Mouse (Mus musculus) intestine, postnatal 0 days (tissue): ENCODE measurements around the gene Sympk. TPM values are rescaled to one million over a fixed set of nuclear protein-coding genes. Genes with fewer than 3 reads are reported as not detected.

Experiments
- ATAC-seq: fragments of 200-750 bp; cut with Nextera tagmentation; 2 replicates; pipeline ENCODE4 v1.8.0; 2017; ENCODE audit warnings: mild to moderate bottlenecking, moderate TSS enrichment, moderate library complexity
- H3K27ac ChIP-seq: fragments of 300-500 bp; sonication (generic); 2 replicates; pipeline ENCODE4 v1.5.1; 2014; ENCODE audit warnings: mild to moderate bottlenecking, low read depth, low read length, moderate library complexity
- H3K27me3 ChIP-seq: fragments of 300-500 bp; sonication (generic); replicated peaks from 2 replicates; pipeline ENCODE4 v1.6.1; 2014; ENCODE audit warnings: low read length, mixed read lengths; ENCODE audit not compliant: control insufficient read depth, insufficient read depth
- H3K36me3 ChIP-seq: fragments of 300-500 bp; sonication (generic); 2 replicates; pipeline ENCODE4 v1.6.1; 2014; ENCODE audit warnings: mild to moderate bottlenecking, moderate library complexity; ENCODE audit not compliant: control insufficient read depth, insufficient read depth
- H3K4me1 ChIP-seq: fragments of 300-500 bp; sonication (generic); replicated peaks from 2 replicates; pipeline ENCODE4 v1.6.1; 2014; ENCODE audit warnings: antibody characterized with exemption, low read length, mixed read lengths; ENCODE audit not compliant: control insufficient read depth, insufficient read depth
- H3K4me2 ChIP-seq: fragments of 300-500 bp; sonication (generic); replicated peaks from 2 replicates; pipeline ENCODE4 v1.6.1; 2014; ENCODE audit warnings: low read depth, mild to moderate bottlenecking, moderate library complexity
- H3K4me3 ChIP-seq: fragments of 300-500 bp; sonication (generic); 2 replicates; pipeline ENCODE4 v1.5.1; 2014; ENCODE audit warnings: low read depth, low read length
- H3K9ac ChIP-seq: fragments of 300-500 bp; sonication (generic); 2 replicates; pipeline ENCODE4 v1.6.1; 2014; ENCODE audit warnings: mild to moderate bottlenecking, low read depth, low read length
- H3K9me3 ChIP-seq: fragments of 300-500 bp; sonication (generic); 2 replicates; pipeline ENCODE4 v1.6.1; 2016; ENCODE audit warnings: mixed run types; ENCODE audit not compliant: control insufficient read depth
- CTCF ChIP-seq: sonication (generic); IDR thresholded peaks from 2 replicates; pipeline ENCODE4 v1.5.1; 2016; ENCODE audit warnings: low read depth, mild to moderate bottlenecking, control low read depth, antibody characterized with exemption, moderate library complexity
- WGBS: fragments of 180-500 bp; shearing (Covaris S2); extraction: QIAGEN DNeasy Blood & Tissue Kit; methylation state at CpG from one replicate; pipeline ENCODE4 v1.1.7; 2014; 5-methylcytosine and 5-hydroxymethylcytosine counted together
- polyA plus RNA-seq: library from polyadenylated mRNA; unstranded; fragments of >200 nt; fragmentation: Nextera tagmentation; extraction: Ambion mirVana; gene quantifications from 2 replicates; pipeline ENCODE4 v1.2.1, GENCODE M21; 2015

Sympk gene
- polyA plus RNA-seq, 1 experiment from 2014 or later: 8.9 TPM

DNA sequence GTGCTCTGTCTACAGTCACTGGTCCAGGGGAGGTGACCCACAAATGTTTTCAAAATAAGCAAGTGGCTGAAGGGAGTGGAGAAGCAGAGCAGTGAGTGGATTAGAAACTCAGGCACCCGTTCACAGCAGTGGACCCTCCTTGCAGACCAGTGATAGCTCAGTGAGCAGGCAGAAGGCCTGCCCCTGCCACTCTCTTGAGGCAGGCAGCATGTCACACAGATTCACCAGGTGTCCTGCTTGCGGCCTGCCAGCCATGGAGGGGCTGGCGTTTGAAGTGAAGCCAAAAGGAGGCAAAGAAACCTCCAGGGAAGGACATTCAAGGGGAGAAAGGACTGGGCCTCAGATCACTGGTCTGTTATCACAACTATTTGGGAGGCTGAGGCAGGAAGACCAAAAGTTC is 54.6 kb downstream of the Sympk start:
- 0 out of 2 replicates have a peak, but pooled peaks cover 4% of the 10 kb centered on the region for H3K27me3 ChIP-seq
- TF ChIP-seq CTCF: no peak
- H3K27ac ChIP-seq: no peak overlapping the region; the same call in 1 of the 2 replicates
- H3K36me3 ChIP-seq: peaks cover 35% of the 10 kb centered on the region
- no peak overlapping the region for H3K4me2 ChIP-seq
- H3K4me3 ChIP-seq: no peak overlapping the region
- no peak for ATAC-seq
- H3K9me3 ChIP-seq: no peaks in the 10 kb centered on the region
- H3K9ac ChIP-seq: no peak overlapping the region
- H3K4me1 ChIP-seq: no peaks in the 10 kb centered on the region
- WGBS: 86% methylated on average over 3 of the region's 3 CpGs

DNA sequence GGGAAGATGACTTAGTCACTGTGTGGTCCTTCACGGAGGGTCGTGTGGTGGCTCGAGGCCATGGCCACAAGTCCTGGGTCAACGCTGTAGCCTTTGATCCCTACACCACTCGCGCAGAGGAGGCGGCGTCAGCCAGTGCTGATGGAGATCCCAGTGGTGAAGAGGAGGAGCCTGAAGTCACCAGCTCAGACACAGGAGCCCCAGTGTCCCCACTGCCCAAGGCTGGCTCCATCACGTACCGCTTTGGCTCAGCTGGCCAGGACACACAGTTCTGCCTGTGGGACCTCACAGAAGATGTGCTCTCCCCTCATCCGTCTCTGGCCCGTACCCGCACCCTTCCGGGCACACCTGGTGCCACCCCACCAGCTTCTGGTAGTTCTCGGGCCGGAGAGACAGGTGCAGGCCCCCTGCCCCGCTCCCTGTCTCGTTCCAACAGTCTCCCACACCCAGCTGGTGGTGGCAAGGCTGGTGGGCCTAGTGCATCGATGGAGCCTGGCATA is 56.3 kb downstream of the Sympk start:
- no peak for TF ChIP-seq CTCF
- H3K9ac ChIP-seq: no peak overlapping the region; the same call in 1 of the 2 replicates
- no peak for ATAC-seq
- WGBS: 92% methylated on average over 19 of the region's 19 CpGs
- no peaks in the 10 kb centered on the region for H3K9me3 ChIP-seq
- no peak overlapping the region for H3K27ac ChIP-seq
- no peak overlapping the region for H3K4me2 ChIP-seq
- no peaks in the 10 kb centered on the region for H3K27me3 ChIP-seq
- no peaks in the 10 kb centered on the region for H3K4me1 ChIP-seq
- peaks cover 35% of the 10 kb centered on the region for H3K36me3 ChIP-seq
- H3K4me3 ChIP-seq: no peak overlapping the region

- TF ChIP-seq CTCF: no peak
- Histone ChIP-seq H3K27me3 (no peaks in the 10 kb centered on the region), H3K36me3 (peaks cover 35% of the 10 kb centered on the region), H3K4me3 (no peak overlapping the region), H3K9ac (no peak overlapping the region), H3K9me3 (no peaks in the 10 kb centered on the region), H3K27ac (no peak overlapping the region), H3K4me2 (no peak overlapping the region), H3K4me1 (no peaks in the 10 kb centered on the region)
- 93% methylated on average over 4 of the region's 4 CpGs for WGBS
- ATAC-seq: no peak
These were observed 58.0 kb downstream of the Sympk start for GRCm38 (mm10) chr7:19082171-19082570.

GRCm38 (mm10) chr7:19083096-19083495 is 58.9 kb downstream of the Sympk start:
- WGBS: 58% methylated on average over 6 of the region's 6 CpGs
- Histone ChIP-seq H3K27me3 (no peaks in the 10 kb centered on the region), H3K27ac (no peak overlapping the region), H3K9ac (no peak overlapping the region), H3K4me1 (no peaks in the 10 kb centered on the region), H3K4me2 (peak overlapping the region; percentile 56), H3K9me3 (no peaks in the 10 kb centered on the region), H3K4me3 (no peak overlapping the region), H3K36me3 (peaks cover 36% of the 10 kb centered on the region)
- ATAC-seq: no peak
- no peak for TF ChIP-seq CTCF

GRCm38 (mm10) chr7:19083701-19084100 is 59.5 kb downstream of the Sympk start, which contains the start of gene Dmpk:
Gene Dmpk (plus strand): TSS chr7:19083849.
- H3K9ac ChIP-seq: peak within 1 kb of the TSS; percentile 4; the same call in 1 of the 2 replicates
- no peaks in the 10 kb centered on the region for H3K4me1 ChIP-seq
- peak within 1 kb of the TSS; percentile 31 for H3K4me3 ChIP-seq
- peaks cover 33% of the 10 kb centered on the region for H3K36me3 ChIP-seq
- no peak for TF ChIP-seq CTCF
- H3K27ac ChIP-seq: no peak within 1 kb of the TSS; the same call in 1 of the 2 replicates
- 33% methylated on average over 10 of the region's 10 CpGs for WGBS
- peak within 1 kb of the TSS; percentile 56 for H3K4me2 ChIP-seq
- peak; percentile 7; the same call in 1 of the 2 replicates for ATAC-seq
- H3K27me3 ChIP-seq: no peaks in the 10 kb centered on the region
- no peaks in the 10 kb centered on the region for H3K9me3 ChIP-seq

DNA sequence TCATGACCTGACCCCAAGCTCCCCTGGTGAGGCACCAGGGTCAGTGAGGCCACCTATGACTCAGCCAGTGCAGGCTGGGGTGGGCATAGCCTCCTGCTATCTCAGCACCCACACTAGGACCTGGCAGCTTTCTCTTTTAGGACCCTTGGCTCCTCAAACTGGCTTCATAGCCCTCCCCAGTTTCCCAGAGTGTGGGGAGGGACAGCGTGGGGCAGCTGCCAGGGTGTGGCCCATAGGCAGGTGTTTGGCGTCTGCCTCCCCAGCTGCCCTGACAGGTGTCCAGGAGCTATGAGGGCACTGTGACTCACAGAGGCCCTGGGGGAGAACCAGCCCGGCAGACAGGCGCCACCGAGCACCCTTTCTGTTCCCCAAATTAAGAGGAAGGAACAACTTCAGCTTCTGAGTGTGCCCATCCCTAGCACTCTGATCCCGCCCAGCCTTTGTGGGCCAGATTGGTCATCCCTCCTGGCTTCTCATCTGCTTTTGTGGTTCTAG is 60.1 kb downstream of the Sympk start:
- H3K9me3 ChIP-seq: no peaks in the 10 kb centered on the region
- ATAC-seq: peak; percentile 37
- H3K4me3 ChIP-seq: peak overlapping the region; percentile 31
- WGBS: 24% methylated on average over 6 of the region's 6 CpGs
- H3K27me3 ChIP-seq: no peaks in the 10 kb centered on the region
- peaks cover 29% of the 10 kb centered on the region for H3K36me3 ChIP-seq
- no peaks in the 10 kb centered on the region for H3K4me1 ChIP-seq
- no peak overlapping the region; the same call in 1 of the 2 replicates for H3K27ac ChIP-seq
- peak overlapping the region; percentile 4; the same call in 1 of the 2 replicates for H3K9ac ChIP-seq
- TF ChIP-seq CTCF: no peak
- H3K4me2 ChIP-seq: peak overlapping the region; percentile 56
